Mouse (Mus musculus): ENCODE results near the gene Ppp1r14c.
"Not testable (repeated sequence)": the region's sequence is repeated elsewhere in the genome, so short reads cannot be mapped to it uniquely, and the experiment has no call there.

The Ppp1r14c gene

DNA sequence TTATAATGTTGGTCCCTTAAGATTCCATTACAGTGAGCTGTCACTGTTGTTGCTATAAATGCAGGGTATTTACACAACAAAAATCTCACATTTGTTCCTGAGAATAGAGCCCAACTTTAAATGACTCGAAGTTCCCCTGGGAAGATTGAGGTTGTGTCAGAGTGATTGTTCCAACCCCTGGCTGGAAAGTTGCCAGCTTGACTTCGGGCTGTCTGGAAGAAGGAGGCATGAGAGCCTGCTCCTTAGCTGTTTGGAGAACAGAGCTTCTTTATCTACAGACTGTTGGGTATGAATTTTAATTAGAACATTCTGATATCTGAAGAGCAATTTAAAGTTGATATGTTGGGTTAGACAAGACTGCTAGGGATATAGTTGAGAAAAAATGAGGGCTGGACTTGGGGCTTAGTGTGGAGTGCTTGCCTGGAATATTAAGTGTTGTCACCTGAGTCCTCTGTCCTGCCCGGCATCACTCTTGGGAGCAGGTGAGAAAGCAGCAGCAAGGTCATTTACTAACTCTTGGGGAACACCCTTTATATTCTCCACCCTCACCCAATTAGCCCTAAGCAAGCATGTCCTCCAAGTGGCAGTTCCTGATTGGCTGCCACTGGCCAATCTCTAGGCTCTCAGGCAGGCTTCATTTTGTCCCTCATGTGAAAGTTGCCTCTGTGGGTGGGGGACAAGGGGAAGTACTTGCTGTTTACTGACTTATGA lies 62.0 kb downstream of the Ppp1r14c start:
- H3K36me3 ChIP-seq (ENCODE audit: insufficient read depth, low read length) = no peaks in the 10 kb centered on the region
- no peaks in the 10 kb centered on the region for H3K27me3 ChIP-seq (ENCODE audit: insufficient read depth, low read length)
- no peaks in the 10 kb centered on the region for H3K4me1 ChIP-seq (replicated peaks; ENCODE audit: low read depth, low read length)
- no peaks in the 10 kb centered on the region for H3K9me3 ChIP-seq (ENCODE audit: low read length)
- no peak for TF ChIP-seq POU5F1 (IDR thresholded peaks at IDR 0.05; ENCODE audit: borderline replicate concordance, low read length)
- no peak for TF ChIP-seq NANOG (IDR thresholded peaks at IDR 0.05; ENCODE audit: borderline replicate concordance, low read length)
- TF ChIP-seq CTCF (conservative IDR thresholded peaks at IDR 0.05; ENCODE audit: low read length) = no peak
- no peak overlapping the region for H3K4me3 ChIP-seq (replicated peaks; ENCODE audit: low read length)

DNA sequence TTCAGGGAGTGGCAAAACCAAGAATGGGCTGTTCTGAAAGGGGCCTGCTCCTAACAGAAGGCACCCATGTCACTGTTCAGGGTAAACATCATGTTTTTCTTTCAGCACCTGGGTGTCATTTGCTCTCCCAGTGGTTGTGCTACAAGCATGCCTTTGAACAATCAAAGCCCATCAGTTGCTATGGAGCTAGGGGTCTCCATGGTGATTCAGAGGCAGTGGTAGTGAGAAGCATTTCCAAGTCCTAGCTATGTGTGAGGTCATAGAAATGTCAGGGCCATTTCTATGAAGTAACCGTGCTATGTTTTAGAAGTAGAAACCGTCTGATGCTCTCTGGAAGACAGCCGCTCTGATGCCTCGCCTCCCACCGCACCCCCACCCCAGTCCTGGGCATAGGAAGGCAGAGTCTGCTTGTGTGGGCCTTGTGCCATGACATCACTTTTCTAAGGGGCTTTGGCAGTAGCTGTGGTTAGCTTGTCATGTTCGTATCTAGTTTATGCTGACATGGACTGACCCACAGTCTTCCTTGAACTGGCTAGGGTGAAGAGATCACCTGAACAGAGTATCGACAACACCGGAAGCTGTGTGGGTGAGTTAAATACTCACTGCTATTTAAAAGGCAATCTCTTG lies 69.1 kb downstream of the Ppp1r14c start:
- Histone ChIP-seq H3K4me1 (replicated peaks; ENCODE audit: low read depth, low read length) (no peaks in the 10 kb centered on the region), H3K9me3 (ENCODE audit: low read length) (peaks cover 10% of the 10 kb centered on the region), H3K36me3 (ENCODE audit: insufficient read depth, low read length) (no peaks in the 10 kb centered on the region), H3K27me3 (ENCODE audit: insufficient read depth, low read length) (no peaks in the 10 kb centered on the region), H3K4me3 (replicated peaks; ENCODE audit: low read length) (no peak overlapping the region)
- no peak for TF ChIP-seq POU5F1 (IDR thresholded peaks at IDR 0.05; ENCODE audit: borderline replicate concordance, low read length)
- no peak for TF ChIP-seq CTCF (conservative IDR thresholded peaks at IDR 0.05; ENCODE audit: low read length)
- TF ChIP-seq NANOG (IDR thresholded peaks at IDR 0.05; ENCODE audit: borderline replicate concordance, low read length) = no peak

DNA sequence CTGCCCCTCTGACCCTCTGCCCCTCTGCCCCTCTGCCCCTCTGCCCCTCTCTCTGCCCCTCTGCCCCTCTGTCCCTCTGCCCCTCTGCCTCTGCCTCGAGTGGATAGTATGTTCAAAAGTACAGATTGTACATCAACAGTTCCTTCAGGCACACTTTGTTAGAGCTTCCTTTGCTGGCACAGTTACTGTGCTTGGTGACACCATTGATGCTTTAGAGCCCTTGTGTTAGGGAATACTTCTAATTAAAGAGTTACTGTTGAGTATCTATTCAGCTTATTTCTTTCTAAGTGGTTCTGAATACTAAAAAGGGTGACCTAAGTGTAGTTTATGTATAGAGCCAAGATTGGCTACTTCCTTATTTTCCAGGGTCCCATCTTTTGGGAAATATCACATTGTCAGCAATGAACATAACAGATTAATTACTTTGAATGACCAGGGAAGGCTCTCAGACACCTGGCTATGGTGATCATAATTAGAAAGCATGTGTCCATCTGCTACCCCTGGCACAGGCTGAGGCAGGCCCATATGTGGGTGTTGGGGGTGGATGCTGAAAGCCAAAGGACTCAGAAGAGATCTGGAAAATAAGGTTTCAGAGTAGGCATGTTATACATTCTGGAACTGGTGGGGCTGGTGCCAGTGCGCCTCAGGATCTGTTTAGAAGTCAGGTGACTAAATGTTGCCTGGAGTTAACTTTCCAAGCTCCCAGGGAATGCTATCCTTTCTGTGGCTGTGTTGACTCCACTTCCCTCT lies 75.0 kb downstream of the Ppp1r14c start:
- no peaks in the 10 kb centered on the region for H3K9me3 ChIP-seq (ENCODE audit: low read length)
- TF ChIP-seq POU5F1 (IDR thresholded peaks at IDR 0.05; ENCODE audit: borderline replicate concordance, low read length) (no peak), CTCF (conservative IDR thresholded peaks at IDR 0.05; ENCODE audit: low read length) (no peak), NANOG (IDR thresholded peaks at IDR 0.05; ENCODE audit: borderline replicate concordance, low read length) (no peak)
- H3K36me3 ChIP-seq (ENCODE audit: insufficient read depth, low read length) = no peaks in the 10 kb centered on the region
- H3K4me1 ChIP-seq (replicated peaks; ENCODE audit: low read depth, low read length) = no peaks in the 10 kb centered on the region
- no peak overlapping the region for H3K4me3 ChIP-seq (replicated peaks; ENCODE audit: low read length)
- no peaks in the 10 kb centered on the region for H3K27me3 ChIP-seq (ENCODE audit: insufficient read depth, low read length)

DNA sequence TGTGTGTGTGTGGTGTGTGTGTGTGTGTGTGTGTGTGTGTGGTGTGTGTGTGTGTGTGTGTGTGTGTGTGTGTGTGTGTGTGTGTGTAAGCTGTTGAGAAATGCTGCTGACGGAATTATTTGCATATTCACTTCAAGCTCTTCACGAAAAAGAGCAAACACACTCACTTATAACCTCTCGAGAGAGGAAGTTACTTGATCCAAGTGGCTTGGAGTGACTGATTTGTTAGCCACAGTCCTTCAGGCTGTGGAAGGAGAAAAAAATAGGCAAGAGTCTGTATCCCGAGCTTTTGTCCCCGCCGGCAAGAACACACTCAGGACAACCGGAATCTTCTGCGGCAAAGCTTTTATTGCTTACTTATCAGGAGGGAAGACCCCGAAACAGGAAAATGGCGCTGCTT lies 80.9 kb downstream of the Ppp1r14c start:
- H3K36me3 ChIP-seq (ENCODE audit: insufficient read depth, low read length); H3K4me3 ChIP-seq (replicated peaks; ENCODE audit: low read length); H3K4me1 ChIP-seq (replicated peaks; ENCODE audit: low read depth, low read length); H3K27me3 ChIP-seq (ENCODE audit: insufficient read depth, low read length): not testable (repeated sequence)
- peaks cover 19% of the 10 kb centered on the region for H3K9me3 ChIP-seq (ENCODE audit: low read length)

DNA sequence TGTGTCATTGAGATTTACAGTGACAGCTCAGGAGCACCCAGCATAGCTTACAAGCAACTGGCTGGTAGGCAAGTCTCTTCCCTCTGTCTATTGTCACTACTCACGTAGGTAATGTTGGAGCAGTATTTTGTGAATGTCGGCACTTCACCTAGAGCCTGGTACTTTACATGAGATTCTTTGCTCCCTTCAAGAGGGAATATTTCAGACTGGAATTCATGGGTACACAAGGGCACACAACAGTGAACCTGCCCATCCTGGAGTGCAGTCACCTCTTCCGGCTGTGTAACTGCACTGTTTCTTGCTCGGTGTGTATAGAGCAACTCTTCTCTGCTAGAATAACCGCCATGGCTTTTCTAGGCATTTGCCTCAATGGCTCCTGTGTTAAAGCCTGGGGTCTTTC lies 82.8 kb downstream of the Ppp1r14c start:
- H3K4me1 ChIP-seq (replicated peaks; ENCODE audit: low read depth, low read length) = no peaks in the 10 kb centered on the region
- H3K9me3 ChIP-seq (ENCODE audit: low read length) = peaks cover 19% of the 10 kb centered on the region
- TF ChIP-seq NANOG (IDR thresholded peaks at IDR 0.05; ENCODE audit: borderline replicate concordance, low read length) (no peak), CTCF (conservative IDR thresholded peaks at IDR 0.05; ENCODE audit: low read length) (no peak), POU5F1 (IDR thresholded peaks at IDR 0.05; ENCODE audit: borderline replicate concordance, low read length) (no peak)
- H3K36me3 ChIP-seq (ENCODE audit: insufficient read depth, low read length) = no peaks in the 10 kb centered on the region
- no peak overlapping the region for H3K4me3 ChIP-seq (replicated peaks; ENCODE audit: low read length)
- H3K27me3 ChIP-seq (ENCODE audit: insufficient read depth, low read length) = no peaks in the 10 kb centered on the region

DNA sequence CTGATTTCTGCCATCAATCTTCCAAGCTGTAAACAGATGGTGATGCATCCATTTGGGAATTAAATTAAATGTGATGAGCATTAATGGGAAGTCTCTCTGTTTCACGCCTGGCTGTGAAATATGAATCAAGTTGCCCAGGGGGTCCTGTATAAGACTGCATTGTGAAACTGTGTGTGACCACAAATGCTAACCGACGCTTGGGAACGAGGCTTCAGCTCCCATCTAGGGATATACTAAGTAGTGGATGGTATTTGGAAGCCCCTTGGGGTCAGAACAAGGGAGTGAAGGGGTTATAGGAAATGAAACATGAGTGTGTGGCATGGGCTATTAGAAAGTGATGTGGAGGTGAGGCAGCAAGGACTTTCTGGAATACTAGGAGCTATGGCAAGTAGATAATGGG lies 86.1 kb downstream of the Ppp1r14c start:
- Histone ChIP-seq H3K4me3 (replicated peaks; ENCODE audit: low read length) (no peak overlapping the region), H3K36me3 (ENCODE audit: insufficient read depth, low read length) (no peaks in the 10 kb centered on the region), H3K9me3 (ENCODE audit: low read length) (peaks cover 13% of the 10 kb centered on the region), H3K27me3 (ENCODE audit: insufficient read depth, low read length) (no peaks in the 10 kb centered on the region), H3K4me1 (replicated peaks; ENCODE audit: low read depth, low read length) (no peaks in the 10 kb centered on the region)
- TF ChIP-seq POU5F1 (IDR thresholded peaks at IDR 0.05; ENCODE audit: borderline replicate concordance, low read length) = no peak
- no peak for TF ChIP-seq NANOG (IDR thresholded peaks at IDR 0.05; ENCODE audit: borderline replicate concordance, low read length)

DNA sequence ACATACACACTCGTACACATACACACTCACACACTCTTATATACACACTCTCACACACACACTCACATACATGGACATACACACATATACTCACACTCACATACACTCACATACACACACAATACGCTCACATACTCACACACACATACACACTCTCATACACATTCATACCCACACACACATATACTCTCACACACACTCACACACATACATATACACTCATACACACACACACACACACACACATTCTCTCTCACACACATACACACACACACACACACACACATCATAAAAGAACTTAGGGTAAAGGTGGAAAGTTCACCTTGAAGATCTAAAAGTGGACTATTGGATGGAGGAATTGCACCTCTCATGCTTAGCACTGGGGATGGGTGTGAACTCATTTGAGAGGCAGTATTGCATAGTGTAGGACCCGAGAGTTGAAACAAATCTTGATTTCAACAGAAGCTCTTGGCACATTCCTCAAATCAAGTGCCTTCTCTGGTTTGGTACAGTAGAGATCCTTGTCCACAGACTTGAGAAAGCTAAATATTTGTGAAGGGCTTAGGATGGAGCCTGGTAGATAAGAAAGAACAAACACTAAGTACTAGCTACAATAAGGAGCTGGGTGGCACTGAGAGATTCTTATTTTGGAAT lies 87.1 kb downstream of the Ppp1r14c start:
- H3K9me3 ChIP-seq (ENCODE audit: low read length) = peaks cover 2% of the 10 kb centered on the region; the same call in 1 of the 2 replicates
- no peaks in the 10 kb centered on the region for H3K36me3 ChIP-seq (ENCODE audit: insufficient read depth, low read length)
- H3K4me1 ChIP-seq (replicated peaks; ENCODE audit: low read depth, low read length) = no peaks in the 10 kb centered on the region
- TF ChIP-seq NANOG (IDR thresholded peaks at IDR 0.05; ENCODE audit: borderline replicate concordance, low read length) (no peak), POU5F1 (IDR thresholded peaks at IDR 0.05; ENCODE audit: borderline replicate concordance, low read length) (no peak), CTCF (conservative IDR thresholded peaks at IDR 0.05; ENCODE audit: low read length) (no peak)
- H3K27me3 ChIP-seq (ENCODE audit: insufficient read depth, low read length) = no peaks in the 10 kb centered on the region
- no peak overlapping the region for H3K4me3 ChIP-seq (replicated peaks; ENCODE audit: low read length)

DNA sequence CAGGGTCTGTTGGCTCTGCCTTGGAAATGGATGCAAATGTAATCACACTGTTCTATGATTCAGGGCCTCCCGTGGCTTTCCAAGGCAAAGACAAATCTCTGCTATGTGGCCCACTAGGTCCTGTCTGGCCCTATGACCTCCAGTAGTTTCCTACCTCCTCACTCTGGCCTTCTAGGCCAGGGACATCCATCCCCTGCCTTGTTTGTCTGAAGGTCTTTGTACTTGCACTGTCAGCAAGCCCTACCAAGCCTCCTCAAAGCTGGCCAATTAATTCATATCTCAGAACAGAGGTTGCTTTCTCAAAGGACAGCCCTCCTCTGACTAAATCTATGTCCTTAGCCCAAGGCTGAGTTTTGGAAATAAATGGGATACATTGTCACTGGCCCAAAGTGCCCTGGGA lies 92.8 kb downstream of the Ppp1r14c start:
- no peaks in the 10 kb centered on the region for H3K27me3 ChIP-seq (ENCODE audit: insufficient read depth, low read length)
- no peak for TF ChIP-seq CTCF (conservative IDR thresholded peaks at IDR 0.05; ENCODE audit: low read length)
- H3K36me3 ChIP-seq (ENCODE audit: insufficient read depth, low read length) = no peaks in the 10 kb centered on the region
- no peaks in the 10 kb centered on the region for H3K4me1 ChIP-seq (replicated peaks; ENCODE audit: low read depth, low read length)
- H3K9me3 ChIP-seq (ENCODE audit: low read length) = no peaks in the 10 kb centered on the region
- H3K4me3 ChIP-seq (replicated peaks; ENCODE audit: low read length) = no peak overlapping the region
